Mouse (Mus musculus) midbrain, embryonic 16.5 days (tissue): ENCODE results near the gene Twf1. TPM values are rescaled to one million over a fixed set of nuclear protein-coding genes. Genes with fewer than 3 reads are reported as not detected.

Source experiments
- ATAC-seq: fragments of 200-750 bp; cut with Nextera tagmentation; 2 replicates; pipeline ENCODE4 v1.8.0; 2017; ENCODE audit warnings: moderate TSS enrichment
- H3K27ac ChIP-seq: fragments of 300-500 bp; sonication (generic); 2 replicates; pipeline ENCODE4 v1.5.1; 2014; ENCODE audit warnings: mild to moderate bottlenecking, low read length, mixed read lengths
- H3K27me3 ChIP-seq: fragments of 300-500 bp; sonication (generic); 2 replicates; pipeline ENCODE4 v1.6.1; 2014; ENCODE audit warnings: low read depth, low read length, mixed read lengths; ENCODE audit not compliant: control insufficient read depth, insufficient read depth
- H3K36me3 ChIP-seq: fragments of 300-500 bp; sonication (generic); 2 replicates; pipeline ENCODE4 v1.6.1; 2014; ENCODE audit warnings: mild to moderate bottlenecking, low read length, moderate library complexity, mixed read lengths; ENCODE audit not compliant: control insufficient read depth, insufficient read depth
- H3K4me1 ChIP-seq: fragments of 300-500 bp; sonication (generic); 2 replicates; pipeline ENCODE4 v1.6.1; 2014; ENCODE audit warnings: mild to moderate bottlenecking, low read length, mixed read lengths; ENCODE audit not compliant: control insufficient read depth, insufficient read depth
- H3K4me2 ChIP-seq: fragments of 300-500 bp; sonication (generic); 2 replicates; pipeline ENCODE4 v1.6.1; 2014; ENCODE audit warnings: mild to moderate bottlenecking, low read length, mixed read lengths
- H3K4me3 ChIP-seq: fragments of 300-500 bp; sonication (generic); 2 replicates; pipeline ENCODE4 v1.5.1; 2014; ENCODE audit warnings: low read depth, mild to moderate bottlenecking, low read length, moderate library complexity, mixed read lengths
- H3K9ac ChIP-seq: fragments of 300-500 bp; sonication (generic); 2 replicates; pipeline ENCODE4 v1.6.1; 2014; ENCODE audit warnings: low read depth, low read length, mixed read lengths
- H3K9me3 ChIP-seq: fragments of 300-500 bp; sonication (generic); replicated peaks from 2 replicates; pipeline ENCODE4 v1.6.1; 2014; ENCODE audit warnings: mild to moderate bottlenecking, low read length, mixed read lengths; ENCODE audit not compliant: control insufficient read depth, poor library complexity, severe bottlenecking
- WGBS: fragments of 180-500 bp; shearing (Covaris S2); extraction: QIAGEN DNeasy Blood & Tissue Kit; methylation state at CpG from one replicate; pipeline ENCODE4 v1.1.7; 2014; 5-methylcytosine and 5-hydroxymethylcytosine counted together
- polyA plus RNA-seq: library from polyadenylated mRNA; unstranded; fragments of >200 nt; fragmentation: Nextera tagmentation; extraction: Ambion mirVana; gene quantifications from 2 replicates; pipeline ENCODE4 v1.2.1, GENCODE M21; 2015

Gene Twf1
- polyA plus RNA-seq, 1 experiment from 2014 or later, result 71.4 TPM

GRCm38 (mm10) chr15:94607768-94608167, 18.1 kb upstream of the Twf1 start:
- no peaks in the 10 kb centered on the region for H3K36me3 ChIP-seq
- WGBS, result 93% methylated on average over 8 of the region's 8 CpGs
- no peaks in the 10 kb centered on the region for H3K9me3 ChIP-seq
- H3K9ac ChIP-seq, result no peak overlapping the region
- ATAC-seq, result no peak
- H3K4me3 ChIP-seq, result no peak overlapping the region
- no peak overlapping the region for H3K4me2 ChIP-seq
- H3K27me3 ChIP-seq, result no peaks in the 10 kb centered on the region
- no peaks in the 10 kb centered on the region for H3K4me1 ChIP-seq
- H3K27ac ChIP-seq, result no peak overlapping the region

- no peak for ATAC-seq
- Histone ChIP-seq H3K27ac (no peak overlapping the region), H3K4me3 (no peak overlapping the region), H3K4me1 (no peaks in the 10 kb centered on the region), H3K9ac (no peak overlapping the region), H3K36me3 (no peaks in the 10 kb centered on the region), H3K27me3 (no peaks in the 10 kb centered on the region), H3K9me3 (no peaks in the 10 kb centered on the region), H3K4me2 (no peak overlapping the region)
- WGBS, result 84% methylated on average over 3 of the region's 3 CpGs
These were observed 12.8 kb upstream of the Twf1 start for GRCm38 (mm10) chr15:94602441-94602840.

GRCm38 (mm10) chr15:94601339-94601738, 11.7 kb upstream of the Twf1 start:
- H3K27ac ChIP-seq, result no peak overlapping the region
- no peak overlapping the region for H3K9ac ChIP-seq
- no peaks in the 10 kb centered on the region for H3K4me1 ChIP-seq
- H3K4me3 ChIP-seq, result no peak overlapping the region
- H3K9me3 ChIP-seq, result no peaks in the 10 kb centered on the region
- WGBS, result 26% methylated on average over 3 of the region's 3 CpGs
- no peak overlapping the region for H3K4me2 ChIP-seq
- ATAC-seq, result no peak
- no peaks in the 10 kb centered on the region for H3K27me3 ChIP-seq
- H3K36me3 ChIP-seq, result no peaks in the 10 kb centered on the region

- ATAC-seq, result no peak
- WGBS, result 83% methylated on average over 11 of the region's 11 CpGs
- H3K36me3 ChIP-seq, result no peaks in the 10 kb centered on the region
These were observed 10.5 kb upstream of the Twf1 start for GRCm38 (mm10) chr15:94600145-94600707.

GRCm38 (mm10) chr15:94593586-94593985, 3.9 kb upstream of the Twf1 start:
- no peak for ATAC-seq
- H3K36me3 ChIP-seq, result no peaks in the 10 kb centered on the region
- no peaks in the 10 kb centered on the region; the same call in 1 of the 2 replicates for H3K4me1 ChIP-seq
- H3K9me3 ChIP-seq, result no peaks in the 10 kb centered on the region
- no peak overlapping the region for H3K9ac ChIP-seq
- 84% methylated on average over 1 of the region's 1 CpGs for WGBS
- H3K27me3 ChIP-seq, result no peaks in the 10 kb centered on the region
- H3K4me3 ChIP-seq, result no peak overlapping the region
- H3K4me2 ChIP-seq, result no peak overlapping the region
- H3K27ac ChIP-seq, result no peak overlapping the region

More at GRCm38 (mm10) chr15:94600145-94600707, 10.5 kb upstream of the Twf1 start:
- Histone ChIP-seq H3K27me3 (no peaks in the 10 kb centered on the region), H3K9me3 (no peaks in the 10 kb centered on the region), H3K4me1 (no peaks in the 10 kb centered on the region), H3K9ac (no peak overlapping the region), H3K4me2 (no peak overlapping the region), H3K27ac (no peak overlapping the region), H3K4me3 (no peak overlapping the region)

GRCm38 (mm10) chr15:94591356-94591755, 1.7 kb upstream of the Twf1 start:
- no peak for ATAC-seq
- no peak overlapping the region for H3K4me3 ChIP-seq
- WGBS, result 88% methylated on average over 4 of the region's 4 CpGs

GRCm38 (mm10) chr15:94590083-94590482, 394 bp upstream of the Twf1 start:
- Histone ChIP-seq H3K27ac (peak overlapping the region; percentile 53; the same call in 1 of the 2 replicates), H3K4me1 (peaks cover 11% of the 10 kb centered on the region), H3K4me2 (peak overlapping the region; percentile 56), H3K4me3 (peak overlapping the region; percentile 78), H3K36me3 (peaks cover 5% of the 10 kb centered on the region; the same call in 1 of the 2 replicates), H3K9me3 (no peaks in the 10 kb centered on the region), H3K27me3 (no peaks in the 10 kb centered on the region), H3K9ac (peak overlapping the region; percentile 63)
- peak; percentile 9; the same call in 1 of the 2 replicates for ATAC-seq
- WGBS, result 11% methylated on average over 8 of the region's 8 CpGs

More at GRCm38 (mm10) chr15:94591356-94591755, 1.7 kb upstream of the Twf1 start:
- Histone ChIP-seq H3K27ac (no peak overlapping the region), H3K36me3 (0 out of 2 replicates have a peak, but pooled peaks cover under 1% of the 10 kb centered on the region), H3K4me2 (no peak overlapping the region), H3K4me1 (peaks cover 9% of the 10 kb centered on the region), H3K27me3 (no peaks in the 10 kb centered on the region), H3K9me3 (no peaks in the 10 kb centered on the region), H3K9ac (no peak overlapping the region)

GRCm38 (mm10) chr15:94587826-94588715, 1.6 kb downstream of the Twf1 start:
- Histone ChIP-seq H3K27me3 (no peaks in the 10 kb centered on the region), H3K9ac (no peak overlapping the region), H3K36me3 (peaks cover 18% of the 10 kb centered on the region), H3K9me3 (no peaks in the 10 kb centered on the region), H3K4me2 (peak overlapping the region; percentile 9; the same call in 1 of the 2 replicates), H3K27ac (no peak overlapping the region), H3K4me1 (peaks cover 11% of the 10 kb centered on the region), H3K4me3 (no peak overlapping the region)
- ATAC-seq, result no peak
- 89% methylated on average over 9 of the region's 9 CpGs for WGBS

GRCm38 (mm10) chr15:94584738-94585137, 5.0 kb downstream of the Twf1 start:
- H3K9me3 ChIP-seq, result no peaks in the 10 kb centered on the region
- no peak overlapping the region for H3K27ac ChIP-seq
- H3K27me3 ChIP-seq, result no peaks in the 10 kb centered on the region
- WGBS, result 84% methylated on average over 4 of the region's 4 CpGs
- peaks cover 38% of the 10 kb centered on the region for H3K36me3 ChIP-seq
- H3K4me2 ChIP-seq, result no peak overlapping the region
- peaks cover 11% of the 10 kb centered on the region for H3K4me1 ChIP-seq
- no peak for ATAC-seq
- H3K9ac ChIP-seq, result no peak overlapping the region
- no peak overlapping the region for H3K4me3 ChIP-seq
